19 mouse cellular contexts compared by ENCODE assay signal in the genomic region with DNA sequence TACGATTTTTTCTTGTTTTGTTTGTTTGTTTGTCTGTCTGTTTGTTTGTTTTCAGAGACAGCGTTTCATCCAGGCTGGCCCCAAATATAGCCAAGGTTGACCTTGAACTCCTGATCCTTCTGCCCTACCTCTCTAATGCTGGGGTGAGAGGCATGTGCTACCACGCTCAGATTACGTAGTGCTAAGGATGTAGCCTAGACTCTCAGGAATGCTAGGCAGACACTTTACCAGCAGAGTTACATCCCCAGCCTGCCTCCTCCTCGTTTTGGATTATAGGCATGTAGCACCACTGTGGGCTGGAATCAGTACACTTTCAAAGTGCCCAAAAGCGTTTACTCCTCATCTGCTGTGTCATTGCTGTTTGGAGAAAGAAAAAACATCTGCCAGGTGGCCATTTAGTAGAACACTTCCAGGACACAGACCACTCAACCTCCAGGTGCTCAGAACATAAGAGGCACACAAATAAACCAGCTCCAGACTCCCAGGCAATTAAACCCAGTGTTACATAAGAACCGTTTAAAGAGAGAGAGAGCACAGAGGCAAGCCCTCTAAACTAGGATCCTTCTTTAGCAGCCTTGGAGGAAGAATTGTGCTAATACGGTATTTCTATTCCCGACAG. TPM values are rescaled to one million over a fixed set of nuclear protein-coding genes. Genes with fewer than 3 reads are reported as not detected.
DNase-seq lines count a peak whose midpoint lies in the region; ATAC-seq and TF ChIP-seq lines count a peak whose summit lies in the region.
"Had no signal": no experiment of that assay in that cellular context is flagged by ENCODE, and none has a peak within 500 bp of the region (broad histone marks: within the 10 kb centered on the region; RNA-seq: fewer than 3 reads in every experiment).

No protein-coding gene starts in this region.

- H3K36me3 ChIP-seq in forebrain, postnatal 0 days (ENCODE audit: insufficient read depth), result no peaks in the 10 kb centered on the region
- H3K36me3 ChIP-seq in forebrain, embryonic 13.5 days (ENCODE audit: poor library complexity, severe bottlenecking), result no peaks in the 10 kb centered on the region
- H3K36me3 ChIP-seq in limb, embryonic 11.5 days (ENCODE audit: control insufficient read depth, insufficient read depth, low read length), result no peaks in the 10 kb centered on the region
- H3K36me3 ChIP-seq in limb, embryonic 10.5 days, result no peaks in the 10 kb centered on the region
- H3K36me3 ChIP-seq: forebrain, embryonic 12.5 days; G1E; liver, embryonic 13.5 days had no signal

- H3K27ac ChIP-seq in forebrain, postnatal 0 days (ENCODE audit: low read depth, low read length), result no peak overlapping the region
- H3K27ac ChIP-seq in forebrain, embryonic 13.5 days, result no peak overlapping the region
- no peak overlapping the region for H3K27ac ChIP-seq in limb, embryonic 11.5 days (replicated peaks; ENCODE audit: low read depth, low read length)
- H3K27ac ChIP-seq in limb, embryonic 10.5 days, result no peak overlapping the region
- H3K27ac ChIP-seq: forebrain, embryonic 12.5 days; heart, adult 2 months; hindbrain, embryonic 10.5 days; liver, embryonic 13.5 days had no signal

- H3K4me2 ChIP-seq in forebrain, postnatal 0 days (ENCODE audit: low read depth), result no peak overlapping the region
- no peak overlapping the region for H3K4me2 ChIP-seq in forebrain, embryonic 13.5 days
- no peak overlapping the region for H3K4me2 ChIP-seq in limb, embryonic 11.5 days (ENCODE audit: low read depth, severe bottlenecking)
- H3K4me2 ChIP-seq: forebrain, embryonic 12.5 days; liver, embryonic 13.5 days had no signal

- intact Hi-C loops in left cerebral cortex, postnatal 25 days (cut with DNase I), result no loop called here

- no peaks in the 10 kb centered on the region for H3K9me3 ChIP-seq in forebrain, postnatal 0 days (ENCODE audit: low read length)
- H3K9me3 ChIP-seq in forebrain, embryonic 13.5 days (replicated peaks), result no peaks in the 10 kb centered on the region
- no peaks in the 10 kb centered on the region for H3K9me3 ChIP-seq in limb, embryonic 11.5 days (ENCODE audit: control insufficient read depth, low read length)
- H3K9me3 ChIP-seq in limb, embryonic 10.5 days (replicated peaks), result no peaks in the 10 kb centered on the region
- H3K9me3 ChIP-seq: G1E; liver, embryonic 13.5 days had no signal

- TF ChIP-seq CTCF in forebrain, postnatal 0 days (IDR thresholded peaks at IDR 0.05; ENCODE audit: low read depth), result no peak

- peak; percentile 36 for ATAC-seq in forebrain, postnatal 0 days
- no peak for ATAC-seq in forebrain, embryonic 13.5 days
- peak; percentile 47; the same call in 1 of the 2 replicates for ATAC-seq in limb, embryonic 11.5 days (ENCODE audit: insufficient number of reproducible peaks, low FRiP score, low TSS enrichment, low read depth)
- ATAC-seq: CD4-positive, CD25-positive, alpha-beta regulatory T cell, adult 4 months had no signal

- no peaks in the 10 kb centered on the region for H3K27me3 ChIP-seq in forebrain, postnatal 0 days (ENCODE audit: insufficient read depth, low read length)
- H3K27me3 ChIP-seq in forebrain, embryonic 13.5 days, result no peaks in the 10 kb centered on the region
- H3K27me3 ChIP-seq in limb, embryonic 11.5 days (ENCODE audit: control insufficient read depth, insufficient read depth, low read length), result no peaks in the 10 kb centered on the region
- no peaks in the 10 kb centered on the region for H3K27me3 ChIP-seq in limb, embryonic 10.5 days (ENCODE audit: low read depth, poor library complexity, severe bottlenecking)
- H3K27me3 ChIP-seq: forebrain, embryonic 12.5 days; liver, embryonic 13.5 days had no signal

- 80% methylated on average over 9 of the region's 9 CpGs for WGBS in forebrain, postnatal 0 days
- WGBS in forebrain, embryonic 13.5 days, result 81% methylated on average over 9 of the region's 9 CpGs
- WGBS in limb, embryonic 11.5 days, result 55% methylated on average over 9 of the region's 9 CpGs
- 74% methylated on average over 9 of the region's 9 CpGs for WGBS in limb, embryonic 10.5 days

- no peak overlapping the region for H3K9ac ChIP-seq in forebrain, postnatal 0 days
- no peak overlapping the region for H3K9ac ChIP-seq in forebrain, embryonic 13.5 days
- no peak overlapping the region for H3K9ac ChIP-seq in limb, embryonic 11.5 days (ENCODE audit: low read length)
- H3K9ac ChIP-seq: forebrain, embryonic 12.5 days; liver, embryonic 13.5 days had no signal

- no peak for DNase-seq in forebrain, postnatal 0 days
- DNase-seq in limb, embryonic 11.5 days (ENCODE audit: low spot score), result peak; percentile 34
- DNase-seq in limb, embryonic 10.5 days (ENCODE audit: low spot score), result no peak
- DNase-seq in left cerebral cortex, postnatal 25 days (ENCODE audit: low spot score in 2 of 2), result peak; percentile 34 to 54
- peak; percentile 42 for DNase-seq in lung, postnatal 10 days
- DNase-seq in layer of hippocampus, postnatal 14 days (ENCODE audit: low spot score in 2 of 2), result no peak
- no peak for DNase-seq in thymus, postnatal 25 days
- DNase-seq: cerebellum, adult 11 months; cerebellum, postnatal 25 days; heart, adult 2 months; kidney, adult 9 months; liver, embryonic 13.5 days; right cerebral cortex, postnatal 4 days; thymus, postnatal 4 days had no signal

- H3K4me3 ChIP-seq in forebrain, postnatal 0 days (ENCODE audit: low read depth, low read length), result no peak overlapping the region
- H3K4me3 ChIP-seq in forebrain, embryonic 13.5 days, result no peak overlapping the region
- H3K4me3 ChIP-seq in limb, embryonic 11.5 days (ENCODE audit: low read depth, low read length), result no peak overlapping the region
- no peak overlapping the region for H3K4me3 ChIP-seq in limb, embryonic 10.5 days
- H3K4me3 ChIP-seq: forebrain, embryonic 12.5 days; heart, adult 2 months; hindbrain, embryonic 10.5 days; liver, embryonic 13.5 days had no signal

- no peaks in the 10 kb centered on the region; the same call in 1 of the 2 replicates for H3K4me1 ChIP-seq in forebrain, postnatal 0 days (ENCODE audit: insufficient read depth)
- no peaks in the 10 kb centered on the region for H3K4me1 ChIP-seq in forebrain, embryonic 13.5 days
- no peaks in the 10 kb centered on the region for H3K4me1 ChIP-seq in limb, embryonic 11.5 days (ENCODE audit: control insufficient read depth, insufficient read depth, low read length)
- H3K4me1 ChIP-seq in limb, embryonic 10.5 days, result peaks cover 9% of the 10 kb centered on the region
- H3K4me1 ChIP-seq: liver, embryonic 13.5 days had no signal

RNA-seq across cellular contexts. Expression of a gene that starts 16.0 kb away (rescaled TPM):
- 19.9 and 27.8 TPM in 2 replicates for total RNA-seq in forebrain, postnatal 0 days (2014; rRNA removed)
- polyA plus RNA-seq in forebrain, postnatal 0 days (2015; fragmentation: Nextera tagmentation; extraction: Ambion mirVana), result 3.9 and 9.2 TPM in 2 replicates
- 4.5 and 5.7 TPM in 2 replicates for polyA plus RNA-seq in forebrain, embryonic 13.5 days (2015; fragmentation: Nextera tagmentation; extraction: Ambion mirVana)
- polyA plus RNA-seq in limb, embryonic 11.5 days (2014; fragmentation: Nextera tagmentation; extraction: Ambion mirVana), result 4.8 and 6.1 TPM in 2 replicates
- 2.3 and 4.7 TPM in 2 replicates for polyA plus RNA-seq in limb, embryonic 10.5 days (2016; fragmentation: Nextera tagmentation; extraction: Ambion mirVana)
- 10 to 100 TPM; 63.7 to 80.4 TPM for total RNA-seq in left cerebral cortex, postnatal 25 days (2021)
- 100 to 1,000 TPM; 129 to 140 TPM for total RNA-seq in layer of hippocampus, postnatal 14 days (2021)

Comparison
In these comparisons a context has a peak if more than half of its experiments do, and no peak if none do; other contexts are left out.
1. DNase-seq: peak in limb, embryonic 11.5 days (single experiment), left cerebral cortex, postnatal 25 days (2 of 2) and lung, postnatal 10 days (single experiment); none in forebrain, postnatal 0 days (single experiment), limb, embryonic 10.5 days (single experiment), layer of hippocampus, postnatal 14 days (0 of 2) and thymus, postnatal 25 days (single experiment).